Mouse (Mus musculus) small intestine, adult 2 months (tissue): ENCODE measurements around the gene Blnk.

Experiments used
- CTCF ChIP-seq: fragments of 200-500 bp; IDR thresholded peaks from 2 replicates; pipeline ENCODE4 v1.5.1; 2012; ENCODE audit warnings: low read depth, mild to moderate bottlenecking, control low read depth, inconsistent platforms, low read length, moderate library complexity, mixed read lengths; ENCODE audit not compliant: insufficient replicate concordance, insufficient read length; ENCODE audit errors: extremely low read depth
- POLR2A ChIP-seq: fragments of 200-500 bp; IDR thresholded peaks from 2 replicates; pipeline ENCODE4 v1.6.1; 2012; ENCODE audit warnings: low read depth, mild to moderate bottlenecking, control low read depth, inconsistent platforms, low read length, moderate library complexity

GRCm38 (mm10) chr19:40946937-40947577, 47.3 kb downstream of the Blnk start:
- TF ChIP-seq POLR2A, result no peak
- no peak for TF ChIP-seq CTCF
